20 mouse cellular contexts compared by ENCODE assay signal in genomic region chr13:13596424-13597044, GRCm38 (mm10). TPM values are rescaled to one million over a fixed set of nuclear protein-coding genes. Genes with fewer than 3 reads are reported as not detected.
DNase-seq lines count a peak whose midpoint lies in the region; TF ChIP-seq lines count a peak whose summit lies in the region.
"Had no signal": no experiment of that assay in that cellular context is flagged by ENCODE, and none has a peak within 500 bp of the region (broad histone marks: within the 10 kb centered on the region; RNA-seq: fewer than 3 reads in every experiment).

No protein-coding gene starts in this region.

- TF ChIP-seq POLR2A in spleen, adult 2 months (IDR thresholded peaks at IDR 0.05; ENCODE audit: low read depth, low read length), result no peak
- TF ChIP-seq POLR2A in CH12.LX (IDR thresholded peaks at IDR 0.05; ENCODE audit: low read depth, low read length), result peak; percentile 36

- H3K9ac ChIP-seq in CH12.LX (ENCODE audit: insufficient read depth, low read depth), result peak overlapping the region; percentile 76

- TF ChIP-seq CTCF in spleen, adult 2 months (IDR thresholded peaks at IDR 0.05; ENCODE audit: extremely low read depth, insufficient read depth, insufficient read length, insufficient replicate concordance), result no peak
- no peak for TF ChIP-seq CTCF in CH12.LX (conservative IDR thresholded peaks at IDR 0.05 in 1 of 2, IDR thresholded peaks at IDR 0.05 in 1 of 2; ENCODE audit: low read depth in 2 of 2, low read length in 2 of 2)

- 80% methylated on average over 7 of the region's 7 CpGs for WGBS in spleen, adult 2 months

- TF ChIP-seq RAD21 in CH12.LX (IDR thresholded peaks at IDR 0.05; ENCODE audit: low read depth, low read length), result no peak

- TF ChIP-seq EP300 in CH12.LX (IDR thresholded peaks at IDR 0.05; ENCODE audit: low read length), result no peak

- H3K27ac ChIP-seq in spleen, adult 2 months (ENCODE audit: insufficient read depth, low read length), result peak overlapping the region; percentile 47; the same call in 1 of the 2 replicates
- peak overlapping the region; percentile 93 for H3K27ac ChIP-seq in CH12.LX (ENCODE audit: insufficient read depth, low read depth)

- peaks cover 1% of the 10 kb centered on the region; the same call in 1 of the 2 replicates for H3K36me3 ChIP-seq in spleen, adult 2 months (ENCODE audit: control insufficient read depth, insufficient read depth, low read length)
- peaks cover 0 to 8% of the 10 kb centered on the region in 2 experiments for H3K36me3 ChIP-seq in CH12.LX (replicated peaks in 1 of 2; ENCODE audit: control insufficient read depth in 1 of 2, insufficient read depth in 1 of 2, low read length in 1 of 2)
- H3K36me3 ChIP-seq: G1E had no signal

- in situ Hi-C loops in CH12.LX (cut with MboI; ENCODE audit: low pct_ligation_motif_present, low pct_unique_long_range_greater_than_20kb, low sequenced_read_pairs), result no loop called here

- no peak overlapping the region for H3K4me3 ChIP-seq in spleen, adult 2 months (ENCODE audit: extremely low read depth, insufficient read depth, insufficient read length)
- peak overlapping the region in 2 of 3 experiments; percentile 7 to 29 for H3K4me3 ChIP-seq in CH12.LX (replicated peaks in 1 of 3; ENCODE audit: low read depth in 2 of 3, low read length in 2 of 3, poor library complexity in 1 of 3)

- DNase-seq in spleen, adult 2 months (ENCODE audit: low read depth in 1 of 2, low spot score in 2 of 2), result no peak
- no peak for DNase-seq in spleen, postnatal 10 days (ENCODE audit: low spot score in 2 of 2)
- peak; percentile 34 for DNase-seq in A20 (ENCODE audit: low read depth, low spot score)
- DNase-seq in CH12.LX (ENCODE audit: extremely low read depth), result peak; percentile 52
- DNase-seq in cerebellum, postnatal 4 days (ENCODE audit: low spot score in 2 of 2), result no peak
- no peak for DNase-seq in right cerebral cortex, postnatal 4 days
- DNase-seq: adrenal gland, adult 2 months; adrenal gland, adult 8-10 months; adrenal gland, postnatal 10 days; adrenal gland, postnatal 14 days; adrenal gland, postnatal 25 days; adrenal gland, postnatal 36 days; B cell, adult 2 months; cerebellum, adult 11 months; cerebellum, adult 11-12 months; cerebellum, adult 18-20 months; cerebellum, adult 2 months; cerebellum, adult 8-10 months had no signal

- H3K9me3 ChIP-seq in CH12.LX (replicated peaks; ENCODE audit: low read length), result no peaks in the 10 kb centered on the region
- H3K9me3 ChIP-seq: G1E had no signal

- dilution Hi-C loops in CH12.LX (cut with MboI; ENCODE audit: extremely low pct_ligation_motif_present, extremely low pct_unique_long_range_greater_than_20kb, low sequenced_read_pairs), result no loop called here

- no peaks in the 10 kb centered on the region for H3K27me3 ChIP-seq in spleen, adult 2 months (ENCODE audit: control insufficient read depth, insufficient read depth, low read length)
- H3K27me3 ChIP-seq in CH12.LX (replicated peaks), result no peaks in the 10 kb centered on the region
- H3K27me3 ChIP-seq: Patski had no signal

- peaks cover 78% of the 10 kb centered on the region for H3K79me2 ChIP-seq in CH12.LX (replicated peaks; ENCODE audit: control insufficient read depth, extremely low read depth, insufficient read depth, poor library complexity, severe bottlenecking)

- H3K4me2 ChIP-seq in CH12.LX (ENCODE audit: insufficient read depth, low read depth, poor library complexity, severe bottlenecking), result peak overlapping the region; percentile 87

- peaks cover 5% of the 10 kb centered on the region; the same call in 1 of the 2 replicates for H3K4me1 ChIP-seq in spleen, adult 2 months (ENCODE audit: control insufficient read depth, insufficient read depth, insufficient read length)
- peaks cover 20 to 54% of the 10 kb centered on the region in 2 experiments for H3K4me1 ChIP-seq in CH12.LX (ENCODE audit: control insufficient read depth in 1 of 2, insufficient read depth in 2 of 2)

TF ChIP-seq in CH12.LX, 34 proteins besides CTCF, POLR2A, EP300 and RAD21:
- TF ChIP-seq E2F4 (IDR thresholded peaks at IDR 0.05; ENCODE audit: insufficient replicate concordance, low read depth, low read length) (no peak), USF2 (conservative IDR thresholded peaks at IDR 0.05; ENCODE audit: low read depth, low read length) (no peak), CHD1 (IDR thresholded peaks at IDR 0.05; ENCODE audit: low read depth, low read length) (peak; percentile 61; the same call in 1 of the 2 replicates), SMC3 (IDR thresholded peaks at IDR 0.05; ENCODE audit: low read depth, low read length) (no peak), ZNF384 (IDR thresholded peaks at IDR 0.05; ENCODE audit: low read depth, low read length) (peak; percentile 63), RCOR1 (conservative IDR thresholded peaks at IDR 0.05; ENCODE audit: low read depth, low read length) (no peak), MEF2A (IDR thresholded peaks at IDR 0.05; ENCODE audit: borderline replicate concordance, low read depth, low read length) (no peak), JUND (conservative IDR thresholded peaks at IDR 0.05; ENCODE audit: low read depth, low read length) (no peak), MXI1 (IDR thresholded peaks at IDR 0.05; ENCODE audit: low read depth, low read length) (no peak), USF1 (IDR thresholded peaks at IDR 0.05; ENCODE audit: low read depth, low read length) (no peak), JUN (IDR thresholded peaks at IDR 0.05; ENCODE audit: insufficient read depth, low read depth, low read length) (no peak), TBP (conservative IDR thresholded peaks at IDR 0.05; ENCODE audit: low read depth, low read length) (peak; percentile 74; the same call in 1 of the 2 replicates), NRF1 (IDR thresholded peaks at IDR 0.05; ENCODE audit: low read depth, low read length) (no peak), ZMIZ1 (IDR thresholded peaks at IDR 0.05; ENCODE audit: low read depth, low read length) (peak; percentile 92; the same call in 1 of the 2 replicates), SIN3A (IDR thresholded peaks at IDR 0.05; ENCODE audit: low read length) (no peak), MAZ (IDR thresholded peaks at IDR 0.05; ENCODE audit: low read depth, low read length) (no peak)

RNA-seq across cellular contexts. Expression of gene Lyst, which starts 6.3 kb away (rescaled TPM):
- 11.3 and 13.2 TPM in 2 replicates for polyA plus RNA-seq in spleen, adult 2 months (2012; rRNA removed)
- total RNA-seq in CH12.LX (2012; rRNA removed), result 33.1 and 38.1 TPM in 2 replicates
- total RNA-seq in CH12.LX (2014; rRNA removed), result 31.2 and 34.8 TPM in 2 replicates
- 48.7 and 61.1 TPM in 2 replicates for polyA plus RNA-seq in CH12.LX (2012; ENCODE audit: insufficient read length, low read depth)

Comparison
In these comparisons a context has a peak if more than half of its experiments do, and no peak if none do; other contexts are left out.
1. DNase-seq: peak in A20 (single experiment) and CH12.LX (single experiment); none in spleen, adult 2 months (0 of 2), spleen, postnatal 10 days (0 of 2), cerebellum, postnatal 4 days (0 of 2) and right cerebral cortex, postnatal 4 days (single experiment).